Mouse (Mus musculus) frontal cortex, postnatal 36 days (tissue): ENCODE data around the gene Mtmr11.
"Not testable (repeated sequence)": the region's sequence is repeated elsewhere in the genome, so short reads cannot be mapped to it uniquely, and the experiment has no call there.

Source experiments
- DNase-seq, 2 experiments: peaks; one replicate each; pipeline ENCODE4 v3.0.0; 2022; ENCODE audit warnings: low spot score in 2 of 2

Mtmr11 gene

DNA sequence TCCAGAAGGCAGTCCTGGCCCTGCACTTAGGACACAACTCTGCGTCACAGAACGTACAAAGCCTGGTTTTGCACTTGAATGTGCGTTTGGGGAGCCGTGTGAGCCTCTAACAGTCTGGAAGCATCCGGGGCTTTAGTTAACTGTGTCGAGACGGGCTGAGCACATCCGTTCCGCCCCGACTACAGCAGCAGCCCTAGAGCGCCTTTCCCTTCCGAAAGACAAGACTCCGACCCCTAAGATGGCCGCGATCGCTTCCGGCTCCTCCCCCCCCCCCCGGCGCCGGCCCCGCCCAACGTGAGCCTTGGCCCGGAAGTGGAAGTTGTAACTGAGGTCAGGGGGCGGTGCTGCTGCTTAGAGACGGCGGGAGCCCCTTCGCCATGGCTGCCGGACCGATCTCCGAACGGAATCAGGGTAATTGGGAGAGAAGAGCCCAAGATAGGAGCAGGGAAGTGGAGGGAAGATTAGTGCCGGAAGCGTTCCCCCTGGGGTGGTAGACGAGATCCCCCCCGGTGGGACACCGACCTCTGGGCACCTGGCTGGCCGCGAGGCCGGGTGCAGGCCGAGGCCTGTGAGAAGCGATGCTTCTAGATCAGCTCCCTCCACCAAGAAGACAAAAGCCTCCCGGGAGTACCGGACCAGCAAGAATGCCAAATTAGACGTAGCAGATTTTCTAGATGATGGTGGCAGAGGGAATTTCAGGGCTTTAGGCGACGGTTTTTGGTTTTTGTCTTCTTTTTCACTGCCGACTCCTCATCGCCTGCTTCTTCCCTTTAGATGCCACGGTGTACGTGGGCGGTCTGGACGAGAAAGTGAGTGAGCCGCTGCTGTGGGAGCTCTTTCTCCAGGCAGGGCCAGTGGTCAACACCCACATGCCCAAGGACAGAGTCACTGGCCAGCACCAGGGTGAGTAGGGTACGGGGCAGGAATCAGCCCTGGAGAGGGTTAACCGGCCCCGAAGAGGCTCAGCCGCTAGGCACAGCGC, 10.7 kb downstream of the Mtmr11 start, which contains the start of gene Sf3b4:
Gene Sf3b4 (plus strand): TSS at position 136 of the 982 bp plus-strand sequence.
- peak; percentile 76 to 84 for DNase-seq

DNA sequence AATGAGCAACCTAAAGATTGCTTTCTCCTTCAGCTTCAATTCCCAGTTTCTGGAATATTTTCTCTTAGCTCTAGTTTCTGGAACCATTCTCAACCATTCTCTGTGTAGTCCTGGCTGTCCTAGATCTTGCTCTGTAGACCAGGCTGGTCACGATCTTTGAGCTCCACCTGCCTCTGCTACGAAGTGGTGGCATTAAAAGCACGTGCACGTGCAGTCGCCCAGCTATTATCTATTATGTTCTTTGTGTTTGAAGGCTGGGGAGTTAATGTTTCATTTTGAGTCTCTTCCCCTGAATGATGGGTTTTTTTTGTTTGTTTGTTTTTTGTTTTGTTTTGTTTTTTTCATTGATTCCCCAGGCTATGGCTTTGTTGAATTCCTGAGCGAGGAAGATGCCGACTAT, 11.4 kb downstream of the Mtmr11 start:
- no peak for DNase-seq

DNA sequence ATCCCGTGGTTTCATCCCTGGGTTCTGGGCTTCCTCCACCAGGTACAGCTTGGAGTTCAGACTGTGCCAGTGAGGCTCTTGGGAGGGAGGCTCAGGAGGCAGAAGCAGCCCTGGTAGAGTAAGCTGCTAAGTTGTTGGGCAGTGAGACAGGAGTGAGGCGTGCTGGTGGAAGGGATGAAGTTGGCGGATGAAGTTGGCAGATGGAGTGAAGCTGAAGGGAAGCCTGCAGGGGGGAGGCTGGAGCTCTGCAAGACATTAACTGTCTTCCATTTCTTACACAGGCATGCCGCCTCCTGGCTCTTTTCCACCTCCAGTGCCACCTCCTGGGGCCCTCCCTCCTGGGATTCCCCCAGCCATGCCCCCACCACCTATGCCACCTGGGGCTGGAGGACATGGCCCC, 12.2 kb downstream of the Mtmr11 start:
- DNase-seq, result not testable (repeated sequence)

DNA sequence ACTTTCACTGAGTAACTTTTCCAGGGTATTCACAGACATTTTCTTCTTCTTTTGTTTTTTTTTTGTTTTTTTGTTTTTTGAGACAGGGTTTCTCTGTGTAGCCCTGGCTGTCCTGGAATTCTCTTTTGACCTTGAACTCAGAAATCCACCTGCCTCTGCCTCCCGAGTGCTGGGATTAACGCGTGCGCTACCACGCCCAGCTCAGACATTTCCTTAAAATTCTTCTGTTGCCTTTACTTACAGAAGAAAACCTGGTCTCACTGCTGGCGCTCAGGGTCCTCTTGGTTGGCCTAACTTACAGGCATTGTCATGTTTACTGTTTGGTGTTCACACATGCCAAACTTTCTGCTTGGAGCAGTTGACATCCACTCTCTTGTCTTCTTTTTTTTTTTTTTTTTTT, 13.4 kb downstream of the Mtmr11 start:
- no peak for DNase-seq

GRCm38 (mm10) chr3:96178427-96178826, 16.6 kb downstream of the Mtmr11 start:
- DNase-seq, result no peak

GRCm38 (mm10) chr3:96178902-96179301, 17.1 kb downstream of the Mtmr11 start:
- no peak for DNase-seq

GRCm38 (mm10) chr3:96179531-96179930, 17.7 kb downstream of the Mtmr11 start:
- no peak for DNase-seq

- peak; percentile 69 to 78 for DNase-seq
Measured at GRCm38 (mm10) chr3:96180727-96181477, 19.1 kb downstream of the Mtmr11 start, which contains the start of gene Sv2a. Sv2a (plus strand) TSS chr3:96181151.

GRCm38 (mm10) chr3:96181510-96182381, 19.9 kb downstream of the Mtmr11 start:
- DNase-seq, result peak in 1 of 2 experiments; percentile 44

DNA sequence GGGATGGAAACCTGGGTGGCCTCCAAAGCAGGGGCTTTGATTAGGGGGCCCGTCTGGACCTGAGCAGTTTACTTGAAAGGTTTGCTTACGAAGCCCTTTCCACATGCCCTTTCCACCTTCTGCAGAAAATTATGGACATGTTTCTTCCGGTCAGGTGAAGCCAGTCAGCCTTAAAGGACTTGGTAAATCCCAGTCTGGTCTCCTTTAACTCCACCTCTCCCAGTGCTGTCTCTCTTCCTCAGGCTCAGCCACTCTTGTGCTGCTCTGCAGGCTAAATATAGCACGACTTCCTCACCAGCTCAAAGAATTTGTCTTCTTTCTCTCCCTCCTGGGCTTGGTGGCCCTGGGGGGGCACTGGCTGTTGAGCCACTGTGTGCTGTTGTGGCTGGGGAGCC, 20.6 kb downstream of the Mtmr11 start:
- peak; percentile 48 to 58 for DNase-seq

DNA sequence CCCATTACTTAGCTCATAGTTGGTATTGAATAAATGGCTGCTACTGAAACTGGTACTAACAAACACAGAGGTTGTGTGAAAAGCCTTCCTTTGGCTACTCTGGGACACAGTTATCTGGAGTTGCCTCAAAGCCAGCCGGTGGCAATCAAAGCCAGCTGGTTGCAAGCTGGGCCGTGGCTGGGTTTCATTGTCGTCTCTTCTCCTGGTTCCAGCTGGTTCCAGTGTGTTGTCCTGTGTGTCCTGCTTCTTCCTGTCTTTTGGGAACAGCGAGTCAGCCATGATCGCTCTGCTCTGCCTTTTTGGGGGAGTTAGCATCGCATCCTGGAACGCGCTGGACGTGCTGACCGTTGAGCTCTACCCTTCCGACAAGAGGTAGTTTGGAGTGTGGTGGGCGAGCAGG, 31.2 kb downstream of the Mtmr11 start:
- DNase-seq, result no peak

- no peak for DNase-seq
Measured at GRCm38 (mm10) chr3:96194966-96195365, 33.2 kb downstream of the Mtmr11 start.

GRCm38 (mm10) chr3:96195616-96196313, 34.0 kb downstream of the Mtmr11 start:
- no peak for DNase-seq

DNA sequence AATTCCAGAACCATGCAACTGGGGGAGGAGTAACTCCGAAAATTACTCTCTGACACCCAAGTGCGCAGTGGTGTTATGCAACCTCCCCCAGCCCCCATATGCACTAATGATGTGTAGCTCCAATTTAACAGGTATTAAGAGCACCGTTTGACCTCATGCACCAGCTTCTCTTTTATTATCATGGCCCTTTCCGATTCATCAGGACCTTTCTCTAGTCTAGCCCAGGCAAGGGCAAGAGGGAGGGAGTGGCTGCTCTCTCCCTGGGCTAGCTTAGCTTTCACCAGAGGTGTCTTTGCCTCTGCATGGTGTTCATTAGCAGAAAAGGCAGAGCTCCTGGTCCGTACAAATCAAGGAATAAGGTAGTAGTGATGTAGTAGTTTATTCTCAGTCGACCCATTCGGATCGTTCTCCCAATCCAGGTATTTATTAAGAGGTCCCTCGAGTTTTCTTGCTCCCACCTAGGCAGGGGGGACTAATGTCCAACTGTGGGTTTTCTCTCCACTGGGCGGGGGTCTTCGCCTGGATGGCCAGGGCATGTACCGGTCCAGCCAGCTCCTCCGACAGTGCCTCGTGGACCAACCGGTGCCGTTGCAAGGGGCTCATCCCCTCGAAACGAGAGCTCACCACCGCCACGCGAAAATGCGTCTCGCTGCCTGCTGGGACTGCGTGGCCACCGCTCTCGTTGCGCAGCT, 34.8 kb downstream of the Mtmr11 start:
- peak in 1 of 2 experiments; percentile 29 for DNase-seq

GRCm38 (mm10) chr3:96197129-96197749, 35.4 kb downstream of the Mtmr11 start:
- peak; percentile 92 to 95 for DNase-seq

DNA sequence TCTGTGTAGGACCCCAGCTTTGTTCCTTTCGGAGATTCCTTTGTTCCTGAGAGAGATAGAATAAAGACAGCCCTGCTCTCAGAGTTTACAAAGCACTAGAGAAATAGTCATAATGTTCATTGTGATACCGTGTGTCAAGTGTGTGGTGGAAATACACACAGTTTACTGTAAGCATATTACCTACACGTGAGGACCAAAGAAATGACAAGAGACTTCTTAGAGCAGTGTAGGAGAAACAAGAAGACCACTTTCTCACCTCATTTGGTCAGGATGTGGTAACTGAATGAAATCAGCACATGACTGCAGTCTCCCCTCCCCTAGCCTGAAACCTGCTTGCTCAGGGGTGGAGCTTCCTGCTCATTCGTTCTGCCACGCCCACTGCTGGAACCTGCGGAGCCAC, 36.4 kb downstream of the Mtmr11 start:
- DNase-seq, result no peak

DNA sequence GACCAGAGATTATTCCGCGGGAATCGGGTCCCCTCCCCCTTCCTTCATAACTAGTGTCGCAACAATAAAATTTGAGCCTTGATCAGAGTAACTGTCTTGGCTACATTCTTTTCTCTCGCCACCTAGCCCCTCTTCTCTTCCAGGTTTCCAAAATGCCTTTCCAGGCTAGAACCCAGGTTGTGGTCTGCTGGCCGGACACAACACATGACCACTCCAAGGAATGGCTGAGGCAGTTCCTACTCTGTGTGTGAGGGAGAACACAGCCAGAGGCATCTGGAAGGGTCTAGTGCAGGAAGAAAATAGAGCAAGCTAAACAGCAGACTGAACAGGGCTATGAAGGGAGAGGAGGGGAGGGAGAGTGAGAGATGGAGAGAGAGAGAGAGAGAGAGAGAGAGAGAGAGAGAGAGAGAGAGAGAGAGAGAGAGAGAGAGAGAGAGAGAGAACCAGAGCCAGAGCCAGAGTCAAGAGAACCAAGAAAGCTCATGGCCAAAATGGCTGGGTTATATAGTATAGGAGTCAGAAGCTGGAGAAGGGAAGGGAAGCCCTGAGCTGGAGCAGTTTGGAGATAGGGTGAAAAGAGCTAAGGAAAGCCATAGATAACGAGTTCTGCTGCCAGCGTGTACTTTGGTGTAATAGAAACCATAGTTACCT, 36.9 kb downstream of the Mtmr11 start:
- not testable (repeated sequence) for DNase-seq

- DNase-seq, result no peak
Measured at GRCm38 (mm10) chr3:96199731-96200130, 37.9 kb downstream of the Mtmr11 start.

- DNase-seq, result no peak
Measured at GRCm38 (mm10) chr3:96207819-96208218, 46.0 kb downstream of the Mtmr11 start.
